Mouse (Mus musculus) brain, embryonic 14.5 days (tissue): Measurements from ENCODE around the gene Npepps. TPM values are rescaled to one million over a fixed set of nuclear protein-coding genes. Genes with fewer than 3 reads are reported as not detected.

Experiments used
- DNase-seq: peaks from one replicate; pipeline ENCODE4 v3.0.0-alpha.2; 2011; ENCODE audit warnings: low read depth
- CTCF ChIP-seq: fragments of 200-500 bp; IDR thresholded peaks from 2 replicates; pipeline ENCODE4 v1.5.1; 2012; ENCODE audit warnings: inconsistent platforms, mild to moderate bottlenecking, moderate library complexity, borderline replicate concordance; ENCODE audit not compliant: insufficient read depth, insufficient read length; ENCODE audit errors: extremely low read depth
- POLR2A ChIP-seq: fragments of 200-500 bp; IDR thresholded peaks from 2 replicates; pipeline ENCODE4 v1.6.1; 2012; ENCODE audit warnings: mild to moderate bottlenecking, inconsistent platforms, borderline replicate concordance; ENCODE audit not compliant: poor library complexity, insufficient read depth, insufficient read length, severe bottlenecking; ENCODE audit errors: extremely low read depth
- polyA plus RNA-seq: library from polyadenylated mRNA; depleted of rRNA; stranded (reverse); fragments of >200 nt; gene quantifications from 2 replicates; pipeline ENCODE4 v1.2.3, GENCODE M21; 2012

Npepps gene
- polyA plus RNA-seq, 1 experiment: 124 TPM

DNA sequence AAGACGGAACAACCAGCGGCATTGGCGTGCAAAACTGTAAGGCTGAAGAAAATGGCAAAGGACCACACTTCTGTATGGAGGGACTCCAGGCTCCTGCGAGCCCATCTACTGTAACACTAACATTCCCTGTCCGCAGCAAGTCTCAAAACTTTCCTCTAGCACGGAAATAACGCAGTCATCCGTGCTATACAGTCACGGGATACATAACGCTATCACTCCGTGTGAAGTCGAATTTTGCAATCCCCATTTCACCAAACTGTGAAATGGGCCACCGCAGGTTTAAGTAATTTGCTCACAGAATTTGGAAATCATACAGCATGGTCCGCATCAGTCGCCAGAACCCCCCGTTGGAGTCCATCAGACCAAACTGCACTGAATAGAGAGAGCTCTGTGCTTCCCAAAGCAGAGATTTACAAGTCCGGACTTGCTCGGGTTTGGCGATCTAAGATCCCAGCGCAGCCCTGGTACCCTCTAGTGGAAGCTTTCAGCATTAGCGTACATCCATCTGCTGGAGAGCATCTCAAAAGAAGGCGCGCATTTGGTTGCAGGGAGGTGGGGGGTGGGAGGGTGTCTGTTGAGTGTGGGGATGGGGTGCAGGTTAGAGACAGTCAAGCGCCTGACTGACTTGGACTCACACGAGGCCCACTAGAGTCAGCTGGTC is 29.6 kb upstream of the Npepps start:
- peak; percentile 95 for DNase-seq
- TF ChIP-seq POLR2A: no peak
- TF ChIP-seq CTCF: peak; percentile 85

GRCm38 (mm10) chr11:97309451-97309836 is 29.0 kb upstream of the Npepps start:
- TF ChIP-seq POLR2A: no peak
- no peak for TF ChIP-seq CTCF
- DNase-seq: peak; percentile 59

DNA sequence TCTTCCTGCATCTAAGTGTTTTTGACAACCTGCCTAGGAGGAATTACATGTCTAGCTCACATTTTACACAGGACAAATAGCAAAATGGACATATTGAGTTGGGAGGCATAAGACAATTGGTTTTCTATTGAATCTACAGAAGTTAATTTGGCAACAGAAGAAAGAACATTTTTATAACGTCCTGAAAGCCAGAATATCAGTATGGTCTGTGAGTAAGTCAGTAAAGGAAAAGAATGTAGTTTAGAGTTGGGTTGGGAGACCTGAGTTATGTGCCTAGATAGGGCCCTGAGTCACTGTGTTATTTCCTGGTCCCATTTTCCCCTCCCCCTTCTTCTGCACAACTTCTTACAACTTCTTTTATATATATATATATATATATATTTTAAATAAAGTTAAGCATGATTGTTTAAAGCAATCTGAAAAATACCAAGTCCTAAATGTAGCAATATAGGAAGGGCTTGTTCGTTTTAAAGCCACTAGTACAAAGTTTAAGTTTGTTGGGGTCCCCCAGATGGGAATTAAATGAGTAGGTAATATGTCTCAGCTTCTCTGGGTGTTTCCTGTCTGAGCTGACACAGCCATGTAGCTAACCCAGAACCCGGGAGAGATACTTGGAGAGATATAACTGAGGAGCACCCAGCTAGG is 28.5 kb upstream of the Npepps start:
- TF ChIP-seq POLR2A (no peak), CTCF (no peak)
- DNase-seq: no peak

GRCm38 (mm10) chr11:97307294-97308069 is 27.0 kb upstream of the Npepps start:
- TF ChIP-seq CTCF: no peak
- no peak for TF ChIP-seq POLR2A
- DNase-seq: no peak

- no peak for TF ChIP-seq CTCF
- TF ChIP-seq POLR2A: no peak
- no peak for DNase-seq
Observed at GRCm38 (mm10) chr11:97304631-97305030, 24.2 kb upstream of the Npepps start.

DNA sequence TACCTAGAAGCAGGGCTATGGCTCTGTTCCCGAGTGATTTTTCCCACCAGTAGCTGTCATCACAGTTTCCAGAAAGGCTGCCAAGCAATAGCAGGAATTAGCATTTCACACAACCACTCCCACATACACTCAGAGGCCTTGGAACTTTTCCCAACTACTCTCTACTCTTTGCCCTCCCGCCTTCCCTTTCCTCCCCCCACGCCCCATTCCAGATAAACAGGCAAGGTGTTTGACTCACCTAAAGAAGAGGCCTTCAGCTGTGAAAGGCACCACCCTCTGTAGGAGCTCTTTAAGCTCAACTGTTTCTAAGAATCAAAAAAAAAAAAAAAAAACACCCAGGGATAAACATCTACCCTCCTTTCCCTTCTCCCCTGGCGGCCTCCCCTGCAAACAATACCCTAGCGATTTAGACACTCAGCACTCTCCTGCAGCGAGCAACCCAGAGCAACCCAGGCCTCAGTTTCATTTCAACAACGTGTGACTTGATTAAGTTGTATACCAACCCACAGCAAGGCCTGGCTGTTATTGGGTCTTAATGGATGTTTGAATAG is 21.9 kb upstream of the Npepps start:
- TF ChIP-seq CTCF: no peak
- TF ChIP-seq POLR2A: no peak
- DNase-seq: peak; percentile 82

- no peak for DNase-seq
- TF ChIP-seq CTCF (no peak), POLR2A (no peak)
Observed at GRCm38 (mm10) chr11:97301406-97301805, 21.0 kb upstream of the Npepps start.

- no peak for DNase-seq
- TF ChIP-seq CTCF: no peak
- TF ChIP-seq POLR2A: no peak
Observed at GRCm38 (mm10) chr11:97299939-97300338, 19.5 kb upstream of the Npepps start.

- TF ChIP-seq CTCF (no peak), POLR2A (no peak)
- no peak for DNase-seq
Observed at GRCm38 (mm10) chr11:97296542-97296941, 16.1 kb upstream of the Npepps start.

GRCm38 (mm10) chr11:97292731-97293130 is 12.3 kb upstream of the Npepps start:
- DNase-seq: no peak
- TF ChIP-seq POLR2A: no peak
- no peak for TF ChIP-seq CTCF

- DNase-seq: peak; percentile 24
- no peak for TF ChIP-seq CTCF
- no peak for TF ChIP-seq POLR2A
Observed at GRCm38 (mm10) chr11:97289276-97290230, 9.1 kb upstream of the Npepps start.

DNA sequence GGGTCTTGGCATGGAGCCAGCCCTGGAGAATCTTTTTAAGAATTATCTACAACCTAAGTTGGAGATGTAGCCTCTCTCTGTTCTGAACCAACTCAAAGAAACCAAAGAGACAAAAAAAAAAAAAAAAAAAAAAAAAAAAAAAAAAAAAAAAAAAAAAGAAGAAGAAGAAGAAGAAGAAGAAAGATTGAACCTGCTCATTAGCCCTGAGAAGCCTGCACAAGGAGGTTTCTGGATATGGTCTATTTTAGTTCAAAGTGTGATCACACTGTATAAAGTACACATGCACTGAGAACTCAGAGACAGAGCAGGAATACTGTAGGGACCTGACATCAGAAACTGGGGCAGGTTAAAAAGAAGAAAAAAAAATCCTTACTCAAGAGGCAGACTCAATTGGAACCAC is 7.2 kb upstream of the Npepps start:
- TF ChIP-seq POLR2A (no peak), CTCF (no peak)
- no peak for DNase-seq
